ENCODE assay signal across 8 mouse cellular contexts in the genomic region with DNA sequence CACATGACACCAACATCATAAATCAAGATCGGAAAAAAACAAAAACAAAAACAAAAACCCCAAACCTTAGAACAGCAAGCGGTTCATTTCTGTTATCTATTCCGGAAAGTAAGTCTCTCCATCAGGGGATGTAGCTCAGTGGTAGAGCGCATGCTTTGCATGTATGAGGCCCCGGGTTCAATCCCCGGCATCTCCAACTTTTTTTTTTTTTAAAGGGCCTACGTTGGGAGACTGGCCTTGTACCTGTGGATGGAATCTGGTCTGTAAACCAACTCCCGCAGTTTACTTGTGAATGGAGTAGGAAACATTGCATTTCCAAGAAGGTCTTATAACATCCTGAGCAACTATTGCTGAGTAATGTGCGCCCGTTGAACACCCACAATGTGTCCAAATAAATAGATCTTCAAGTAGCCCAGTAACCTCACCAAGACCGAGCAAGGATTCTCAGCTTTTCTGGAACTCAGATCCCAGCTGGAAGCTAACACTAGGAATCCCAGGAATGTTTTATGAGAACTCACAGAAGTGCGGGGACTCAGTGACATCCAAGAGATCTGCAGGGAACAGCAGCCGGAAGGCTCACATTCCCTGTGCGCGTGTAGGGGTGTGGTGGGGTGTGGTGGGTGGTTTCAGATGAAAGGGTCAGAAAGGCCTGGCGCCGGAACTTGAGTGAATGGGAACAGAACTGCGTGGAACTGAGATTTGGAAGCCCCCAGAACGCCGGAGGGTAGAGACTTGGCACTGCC. TPM values are rescaled to one million over a fixed set of nuclear protein-coding genes. Genes with fewer than 3 reads are reported as not detected.
DNase-seq lines count a peak whose midpoint lies in the region; ATAC-seq lines count a peak whose summit lies in the region.

No protein-coding gene starts in this region.

- H3K4me2 ChIP-seq in heart, embryonic 14.5 days (ENCODE audit: low read length) = peak overlapping the region; percentile 57
- peak overlapping the region; percentile 39 for H3K4me2 ChIP-seq in midbrain, embryonic 16.5 days (ENCODE audit: low read length)

- H3K9ac ChIP-seq in heart, embryonic 14.5 days (ENCODE audit: low read length) = peak overlapping the region; percentile 12; the same call in 1 of the 2 replicates
- no peak overlapping the region for H3K9ac ChIP-seq in midbrain, embryonic 16.5 days (ENCODE audit: low read depth, low read length)

- H3K36me3 ChIP-seq in heart, embryonic 14.5 days (ENCODE audit: control insufficient read depth, insufficient read depth, low read length) = peaks cover 11% of the 10 kb centered on the region
- H3K36me3 ChIP-seq in limb, embryonic 10.5 days = peaks cover 21% of the 10 kb centered on the region
- peaks cover 7% of the 10 kb centered on the region for H3K36me3 ChIP-seq in midbrain, embryonic 16.5 days (ENCODE audit: control insufficient read depth, insufficient read depth, low read length)

- ATAC-seq in heart, embryonic 14.5 days (ENCODE audit: insufficient number of reproducible peaks, insufficient read depth, low FRiP score, low read depth) = no peak
- no peak for ATAC-seq in midbrain, embryonic 16.5 days

- H3K4me1 ChIP-seq in heart, embryonic 14.5 days (ENCODE audit: control insufficient read depth in 2 of 2, insufficient read depth in 2 of 2, low read length in 2 of 2) = peaks cover 17 to 19% of the 10 kb centered on the region in 2 experiments
- peaks cover 32% of the 10 kb centered on the region for H3K4me1 ChIP-seq in limb, embryonic 10.5 days
- H3K4me1 ChIP-seq in midbrain, embryonic 16.5 days (ENCODE audit: control insufficient read depth, insufficient read depth, low read length) = peaks cover 13% of the 10 kb centered on the region

- peak overlapping the region; percentile 32 to 47 for H3K4me3 ChIP-seq in heart, embryonic 14.5 days (ENCODE audit: control insufficient read depth in 1 of 2, insufficient read depth in 1 of 2, low read depth in 1 of 2, low read length in 2 of 2)
- H3K4me3 ChIP-seq in limb, embryonic 10.5 days = peak overlapping the region; percentile 46
- H3K4me3 ChIP-seq in midbrain, embryonic 16.5 days (ENCODE audit: low read depth, low read length) = peak overlapping the region; percentile 26

- 12% methylated on average over 20 of the region's 20 CpGs for WGBS in heart, embryonic 14.5 days
- 7% methylated on average over 20 of the region's 20 CpGs for WGBS in limb, embryonic 10.5 days
- WGBS in midbrain, embryonic 16.5 days = 8% methylated on average over 20 of the region's 20 CpGs

- no peaks in the 10 kb centered on the region for H3K27me3 ChIP-seq in heart, embryonic 14.5 days (ENCODE audit: control insufficient read depth, insufficient read depth, low read length)
- no peaks in the 10 kb centered on the region for H3K27me3 ChIP-seq in limb, embryonic 10.5 days (ENCODE audit: low read depth, poor library complexity, severe bottlenecking)
- no peaks in the 10 kb centered on the region for H3K27me3 ChIP-seq in midbrain, embryonic 16.5 days (ENCODE audit: control insufficient read depth, insufficient read depth, low read depth, low read length)

- H3K9me3 ChIP-seq in heart, embryonic 14.5 days (ENCODE audit: control insufficient read depth, low read length) = no peaks in the 10 kb centered on the region
- no peaks in the 10 kb centered on the region for H3K9me3 ChIP-seq in limb, embryonic 10.5 days (replicated peaks)
- no peaks in the 10 kb centered on the region for H3K9me3 ChIP-seq in midbrain, embryonic 16.5 days (replicated peaks; ENCODE audit: control insufficient read depth, low read length, poor library complexity, severe bottlenecking)

- H3K27ac ChIP-seq in heart, embryonic 14.5 days (replicated peaks in 1 of 2; ENCODE audit: control insufficient read depth in 1 of 2, insufficient read depth in 1 of 2, low read depth in 2 of 2, low read length in 2 of 2) = peak overlapping the region; percentile 50 to 58; a peak in 2 of 4 replicates
- H3K27ac ChIP-seq in limb, embryonic 10.5 days = peak overlapping the region; percentile 31; the same call in 1 of the 2 replicates
- H3K27ac ChIP-seq in midbrain, embryonic 16.5 days (ENCODE audit: low read length) = peak overlapping the region; percentile 58; the same call in 1 of the 2 replicates

- peak; percentile 62 for DNase-seq in adrenal gland, postnatal 14 days
- no peak for DNase-seq in adrenal gland, postnatal 25 days
- DNase-seq in thymus, postnatal 4 days = peak; percentile 47
- DNase-seq in thymus, adult 18-20 months = no peak
- DNase-seq in limb, embryonic 10.5 days (ENCODE audit: low spot score) = peak; percentile 73
- no peak for DNase-seq in urinary bladder, adult 2 months (ENCODE audit: low spot score)

RNA-seq across cellular contexts. Expression of a gene that starts 19.5 kb away (rescaled TPM):
- total RNA-seq in adrenal gland, postnatal 14 days (2021) = 1,142 and 1,189 TPM in 2 replicates
- total RNA-seq in adrenal gland, postnatal 25 days (2021) = 1,462 and 1,631 TPM in 2 replicates
- polyA plus RNA-seq in heart, embryonic 14.5 days (2014; fragmentation: Nextera tagmentation; extraction: Ambion mirVana) = 859 and 861 TPM in 2 replicates
- 856 and 992 TPM in 2 replicates for polyA plus RNA-seq in limb, embryonic 10.5 days (2016; fragmentation: Nextera tagmentation; extraction: Ambion mirVana)
- polyA plus RNA-seq in midbrain, embryonic 16.5 days (2015; fragmentation: Nextera tagmentation; extraction: Ambion mirVana) = 1,506 and 1,517 TPM in 2 replicates
- polyA plus RNA-seq in urinary bladder, adult 2 months (2012; rRNA removed) = 740 and 949 TPM in 2 replicates

RNA-seq across cellular contexts. Expression of a gene that starts 20.4 kb away (rescaled TPM):
- total RNA-seq in adrenal gland, postnatal 14 days (2021) = 0.26 and 0.49 TPM in 2 replicates
- total RNA-seq in adrenal gland, postnatal 25 days (2021) = not detected in 2 replicates
- 0.27 and 0.32 TPM in 2 replicates for polyA plus RNA-seq in heart, embryonic 14.5 days (2014; fragmentation: Nextera tagmentation; extraction: Ambion mirVana)
- 0.44 and 0.54 TPM in 2 replicates for polyA plus RNA-seq in limb, embryonic 10.5 days (2016; fragmentation: Nextera tagmentation; extraction: Ambion mirVana)
- 0.30 and 0.51 TPM in 2 replicates for polyA plus RNA-seq in midbrain, embryonic 16.5 days (2015; fragmentation: Nextera tagmentation; extraction: Ambion mirVana)
- polyA plus RNA-seq in urinary bladder, adult 2 months (2012; rRNA removed) = 0.29 and 0.40 TPM in 2 replicates

RNA-seq across cellular contexts. Expression of a gene that starts 24.4 kb away (rescaled TPM):
- 14.6 and 15.7 TPM in 2 replicates for total RNA-seq in adrenal gland, postnatal 14 days (2021)
- total RNA-seq in adrenal gland, postnatal 25 days (2021) = 17.5 and 25.9 TPM in 2 replicates
- polyA plus RNA-seq in heart, embryonic 14.5 days (2014; fragmentation: Nextera tagmentation; extraction: Ambion mirVana) = 7.2 and 8.2 TPM in 2 replicates
- polyA plus RNA-seq in limb, embryonic 10.5 days (2016; fragmentation: Nextera tagmentation; extraction: Ambion mirVana) = 23.5 and 25.5 TPM in 2 replicates
- polyA plus RNA-seq in midbrain, embryonic 16.5 days (2015; fragmentation: Nextera tagmentation; extraction: Ambion mirVana) = 12.4 and 12.8 TPM in 2 replicates
- 15.7 and 16.8 TPM in 2 replicates for polyA plus RNA-seq in urinary bladder, adult 2 months (2012; rRNA removed)

RNA-seq across cellular contexts. Expression of a gene that starts 31.8 kb away (rescaled TPM):
- 24.0 and 27.9 TPM in 2 replicates for total RNA-seq in adrenal gland, postnatal 14 days (2021)
- 18.4 and 37.3 TPM in 2 replicates for total RNA-seq in adrenal gland, postnatal 25 days (2021)
- polyA plus RNA-seq in heart, embryonic 14.5 days (2014; fragmentation: Nextera tagmentation; extraction: Ambion mirVana) = 34.8 and 36.6 TPM in 2 replicates
- polyA plus RNA-seq in limb, embryonic 10.5 days (2016; fragmentation: Nextera tagmentation; extraction: Ambion mirVana) = 52.1 and 59.0 TPM in 2 replicates
- 38.3 and 41.6 TPM in 2 replicates for polyA plus RNA-seq in midbrain, embryonic 16.5 days (2015; fragmentation: Nextera tagmentation; extraction: Ambion mirVana)
- 3.5 and 7.5 TPM in 2 replicates for polyA plus RNA-seq in urinary bladder, adult 2 months (2012; rRNA removed)

Comparison
In these comparisons a context has a peak if more than half of its experiments do, and no peak if none do; other contexts are left out.
1. DNase-seq: peak in adrenal gland, postnatal 14 days (single experiment), thymus, postnatal 4 days (single experiment) and limb, embryonic 10.5 days (single experiment); none in adrenal gland, postnatal 25 days (single experiment), thymus, adult 18-20 months (0 of 2) and urinary bladder, adult 2 months (single experiment).
2. Peak in every context shown above with its lines, with median percentiles within 50 percentile points of each other: H3K27ac ChIP-seq and H3K4me3 ChIP-seq.